Mouse (Mus musculus): ENCODE measurements around the gene Tmem164. TPM values are rescaled to one million over a fixed set of nuclear protein-coding genes. Genes with fewer than 3 reads are reported as not detected.

The Tmem164 gene
- polyA plus RNA-seq (2014; fragmentation: Illumina TruSeq; extraction: RNeasy Lipid Tissue Mini Kit (QIAGEN cat#74804); ENCODE audit: low read depth, low replicate concordance): 44.6 TPM

DNA sequence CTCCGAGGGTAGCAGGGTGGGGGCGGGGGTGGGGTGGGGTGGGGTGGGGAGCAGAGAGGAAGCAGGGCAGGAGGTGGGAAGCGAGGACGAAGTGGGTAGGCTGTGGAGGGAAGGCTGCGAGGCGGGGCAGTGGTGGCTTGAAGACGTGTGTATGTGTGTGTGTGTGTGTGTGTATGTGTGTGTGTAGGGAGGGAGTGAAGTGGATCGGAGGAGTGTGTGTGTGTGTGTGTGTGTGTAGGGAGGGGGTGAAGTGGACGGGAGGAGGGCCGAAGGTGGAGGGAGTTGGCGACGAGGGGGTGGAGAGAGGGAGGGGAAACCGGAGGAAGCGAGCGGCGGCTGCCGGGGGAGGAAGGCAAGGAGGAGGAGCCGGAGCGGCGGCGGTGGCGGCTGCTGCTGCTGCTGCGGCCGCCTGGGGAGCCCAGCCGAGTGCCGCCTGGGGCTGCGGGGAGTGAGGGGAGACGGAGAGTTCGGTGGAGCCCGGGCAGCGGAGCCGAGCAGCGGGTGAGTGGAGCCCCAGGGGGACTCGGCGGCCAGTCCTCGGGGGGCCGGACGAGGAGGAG, at the start of gene Tmem164:
Gene Tmem164 (plus strand): TSS at position 351 of the 560 bp plus-strand sequence.

Data from sigmoid colon, adult 10 weeks (tissue).